Mouse (Mus musculus) T-helper 1 cell (primary cell): ENCODE results near the gene Pmf1.

ENCODE experiments used
- in situ Hi-C: fragments of 300-600 bp; cut with MboI, MseI; formaldehyde crosslinking; loops from one replicate; pipeline ENCODE4 v1.15.1; 2025; ENCODE audit warnings: high pct_unique_total_duplicates

Gene Pmf1

DNA sequence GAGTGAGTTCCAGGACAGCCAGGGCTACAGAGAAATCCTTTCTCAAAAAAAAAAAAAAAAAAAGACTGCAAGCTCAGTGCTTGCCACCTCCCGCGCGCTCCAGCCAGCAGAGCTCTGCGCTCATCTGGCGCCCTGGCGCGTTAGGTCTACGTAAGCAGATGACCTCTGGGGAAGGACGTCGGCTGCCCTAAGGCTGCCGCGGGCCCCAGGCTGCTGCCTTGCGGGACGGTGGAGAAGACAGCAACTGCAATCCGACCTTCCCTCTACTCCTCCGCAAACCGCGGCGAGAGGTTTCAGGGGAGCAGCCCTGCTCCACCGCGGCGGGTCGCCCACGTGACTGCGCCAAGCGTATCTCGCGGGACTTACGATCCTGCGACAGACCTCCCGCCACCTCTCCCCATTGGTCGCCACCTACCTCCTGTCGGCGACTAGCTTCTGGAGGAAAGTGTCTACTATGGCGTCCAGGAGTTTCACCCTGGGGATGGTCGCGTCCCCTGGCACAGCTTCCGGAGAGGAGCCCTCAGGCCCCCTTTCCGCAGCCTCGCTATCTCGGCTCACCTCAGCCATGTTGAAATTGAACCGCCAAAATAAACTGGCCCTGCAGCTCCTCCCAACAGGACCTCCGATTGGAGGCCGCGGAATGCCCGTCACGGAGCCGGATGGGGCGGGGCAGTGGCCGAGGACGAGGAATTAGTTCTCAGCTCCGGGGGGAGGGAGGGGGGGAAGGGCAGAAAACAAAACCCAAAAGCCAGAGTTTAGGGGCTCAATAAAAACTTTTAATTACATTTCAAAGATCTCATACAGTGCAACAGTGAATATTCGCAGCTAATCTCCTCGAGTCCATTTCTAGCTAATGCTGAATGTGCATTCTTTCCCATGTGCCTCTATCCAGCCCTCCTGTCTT, at the start of gene Pmf1:
Gene Pmf1 (minus strand): TSS at position 591 of the 904 bp plus-strand sequence.
- in situ Hi-C loops: loop anchor here (5.0 kb wide), 1 partner anchor 62 kb away; no protein-coding TSS in a partner anchor

DNA sequence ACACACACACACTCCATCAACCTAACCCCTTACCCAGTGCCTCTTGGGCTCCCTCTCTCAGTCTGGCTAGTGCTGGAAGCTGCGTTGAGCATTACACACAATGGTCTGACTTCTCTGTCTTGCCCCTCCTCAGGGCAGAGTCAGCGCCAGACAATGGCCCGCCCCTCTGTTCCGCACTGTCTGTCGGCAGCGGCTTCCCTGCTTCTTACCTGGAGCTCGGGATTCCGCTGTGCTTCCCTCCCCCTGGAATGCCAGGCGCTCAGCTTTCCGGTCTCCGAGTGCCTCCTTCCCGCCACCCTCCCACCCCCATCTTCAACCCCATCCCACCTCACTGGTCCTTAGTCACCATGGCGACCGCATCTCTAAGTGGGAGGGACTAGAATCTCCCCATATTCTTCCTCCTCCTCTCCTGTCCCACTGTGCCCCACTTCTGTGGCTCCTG, 48.7 kb upstream of the Pmf1 start:
- in situ Hi-C loops: no loop called here

GRCm38 (mm10) chr3:88456746-88457532, 46.8 kb upstream of the Pmf1 start:
- in situ Hi-C loops: no loop called here

- in situ Hi-C loops: no loop called here
These were observed 46.2 kb upstream of the Pmf1 start for GRCm38 (mm10) chr3:88456313-88456712.

- in situ Hi-C loops: no loop called here
These were observed 45.6 kb upstream of the Pmf1 start for GRCm38 (mm10) chr3:88455588-88456264.

GRCm38 (mm10) chr3:88454762-88455587, 44.8 kb upstream of the Pmf1 start:
- in situ Hi-C loops: no loop called here

DNA sequence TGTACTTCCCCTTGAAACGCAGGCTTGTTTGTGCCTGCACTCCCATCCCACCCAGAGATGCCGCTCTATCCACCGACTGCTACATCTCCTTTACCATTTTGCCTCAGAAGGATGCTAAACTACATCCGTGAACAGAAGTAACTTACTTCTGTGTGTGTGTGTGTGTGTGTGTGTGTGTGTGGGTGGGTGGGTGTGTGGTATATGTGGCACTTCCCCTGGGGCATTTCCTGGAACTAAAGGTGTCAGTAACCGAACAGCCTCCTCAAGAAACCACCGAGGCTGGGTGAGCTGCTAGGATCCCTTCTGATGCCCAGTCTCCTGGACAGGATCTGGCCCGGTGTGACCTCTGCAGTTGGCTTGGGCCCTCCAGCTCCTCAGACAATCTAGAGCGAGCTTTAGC, 43.9 kb upstream of the Pmf1 start:
- in situ Hi-C loops: no loop called here

DNA sequence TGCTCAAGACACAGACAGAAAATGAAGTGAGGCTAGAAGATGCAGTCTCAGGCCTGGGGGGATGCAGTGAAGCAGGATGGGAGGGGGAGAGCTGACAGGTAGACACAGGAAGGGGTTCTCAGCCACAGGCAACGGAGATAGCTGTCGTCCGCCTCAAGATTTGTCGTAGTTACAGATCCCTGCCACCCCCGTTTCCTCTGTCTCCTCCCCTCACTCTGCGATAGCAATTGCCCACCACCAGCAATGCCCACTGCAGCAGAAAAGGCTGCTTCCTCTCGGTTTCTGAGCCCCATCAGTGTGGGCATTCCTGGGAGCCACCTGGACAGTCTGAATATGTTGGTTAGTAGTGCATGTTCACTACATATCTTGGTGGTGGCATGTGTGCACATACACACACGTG, 43.2 kb upstream of the Pmf1 start:
- in situ Hi-C loops: no loop called here

- in situ Hi-C loops: no loop called here
These were observed 42.6 kb upstream of the Pmf1 start for GRCm38 (mm10) chr3:88452716-88453115.

GRCm38 (mm10) chr3:88452246-88452645, 42.1 kb upstream of the Pmf1 start:
- in situ Hi-C loops: no loop called here

- in situ Hi-C loops: no loop called here
These were observed 40.4 kb upstream of the Pmf1 start for GRCm38 (mm10) chr3:88450379-88451131.

- in situ Hi-C loops: no loop called here
These were observed 39.4 kb upstream of the Pmf1 start for GRCm38 (mm10) chr3:88449395-88450023.

DNA sequence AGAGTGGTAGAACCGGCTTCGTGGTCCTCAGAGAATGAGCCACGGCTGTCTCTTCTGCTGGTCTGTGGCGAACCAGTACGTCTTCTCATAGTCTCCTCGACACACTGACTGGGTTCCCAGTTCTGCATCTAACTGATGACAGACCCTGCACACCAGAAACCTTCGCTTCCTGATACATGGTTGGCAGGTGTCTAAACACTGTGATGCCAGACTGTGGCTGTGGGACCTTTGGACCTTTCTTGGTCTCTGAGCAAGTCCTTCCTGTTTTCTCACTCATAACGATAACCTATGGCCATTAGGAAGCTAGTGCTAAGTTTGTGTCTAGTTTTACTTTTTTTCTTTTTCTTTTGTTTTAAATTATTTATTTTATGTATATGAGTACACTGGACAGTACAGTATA, 38.3 kb upstream of the Pmf1 start:
- in situ Hi-C loops: no loop called here

DNA sequence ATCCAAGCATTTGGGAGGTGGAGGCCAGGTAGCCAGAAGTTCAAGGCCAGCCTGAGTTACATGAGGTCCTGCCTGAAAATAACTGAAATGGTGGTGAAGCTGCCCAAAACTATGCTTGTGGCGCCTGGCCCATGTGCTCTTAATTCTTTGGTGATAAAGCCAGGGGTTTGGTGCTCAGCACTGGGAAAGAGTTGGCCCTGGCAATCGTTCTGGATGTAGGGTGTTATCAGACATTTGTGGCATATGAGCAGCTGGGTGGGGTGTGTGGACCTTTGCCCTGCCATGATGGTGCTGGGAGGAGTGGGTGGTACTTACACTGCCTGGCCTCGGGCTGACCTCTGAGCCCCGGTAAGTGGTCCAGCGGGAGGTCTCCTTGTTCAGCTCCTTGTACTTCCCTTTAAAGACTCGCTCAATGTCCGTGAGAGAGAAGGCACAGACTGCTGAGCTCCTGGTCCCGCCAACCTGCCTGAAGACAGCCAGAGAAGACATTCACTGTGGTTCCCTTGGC, 37.6 kb upstream of the Pmf1 start:
- in situ Hi-C loops: no loop called here

GRCm38 (mm10) chr3:88446471-88447123, 36.5 kb upstream of the Pmf1 start:
- in situ Hi-C loops: no loop called here

DNA sequence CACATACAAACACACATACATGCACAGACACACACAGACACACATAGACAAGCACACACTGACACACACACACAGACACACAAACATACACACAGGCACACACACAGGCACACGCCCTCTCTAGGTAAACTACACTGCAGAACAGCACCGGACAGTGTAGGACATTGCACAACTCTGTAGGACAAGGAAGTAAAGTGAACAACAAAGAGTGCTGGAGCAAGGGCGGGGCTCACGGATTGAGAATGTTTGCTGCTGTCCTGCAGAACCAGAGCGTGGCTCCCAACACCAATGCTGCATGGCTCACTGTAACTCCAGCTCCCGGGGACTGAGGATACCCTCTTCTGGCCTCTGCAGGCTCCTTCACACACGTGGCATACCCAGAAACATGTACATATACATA, 32.8 kb upstream of the Pmf1 start:
- in situ Hi-C loops: no loop called here

- in situ Hi-C loops: no loop called here
These were observed 32.4 kb upstream of the Pmf1 start for GRCm38 (mm10) chr3:88442488-88442887.

GRCm38 (mm10) chr3:88440500-88441381, 30.6 kb upstream of the Pmf1 start:
- in situ Hi-C loops: no loop called here
